Comparison of ENCODE assay signal across 10 mouse cellular contexts in the genomic region with DNA sequence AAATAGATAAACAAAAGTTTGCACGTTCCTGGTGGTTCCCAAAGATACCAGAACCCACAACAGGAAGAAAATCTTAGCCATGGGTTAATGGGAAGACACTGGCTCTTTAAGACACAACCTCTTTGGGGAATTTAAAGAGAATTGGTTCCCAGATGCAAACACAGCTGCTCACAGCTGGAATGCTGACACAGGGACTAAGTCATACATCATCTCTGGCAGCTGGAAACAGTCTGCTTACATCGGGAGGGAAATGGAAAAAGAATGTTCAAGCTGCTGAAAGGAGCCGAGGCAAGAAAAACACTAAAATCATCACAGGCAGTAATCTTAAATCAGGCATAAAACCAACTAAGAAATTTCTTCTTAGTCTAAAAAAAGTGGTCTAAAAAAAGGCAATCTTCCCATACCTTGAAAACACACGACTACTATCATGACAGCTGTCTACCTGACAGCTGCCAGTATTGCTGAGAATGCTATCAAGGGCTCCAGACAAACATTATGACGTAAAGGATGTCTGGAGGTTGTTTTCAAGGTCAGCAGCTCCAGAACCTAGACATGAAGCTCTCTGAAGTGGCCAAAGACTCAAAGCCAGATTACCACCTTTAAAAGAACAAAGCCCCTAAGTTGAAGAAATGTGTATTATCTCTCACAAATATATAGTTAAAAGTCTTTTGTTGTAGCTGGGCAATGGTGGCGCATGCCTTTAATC. TPM values are rescaled to one million over a fixed set of nuclear protein-coding genes. Genes with fewer than 3 reads are reported as not detected.
DNase-seq lines count a peak whose midpoint lies in the region; ATAC-seq lines count a peak whose summit lies in the region.
"Had no signal": no experiment of that assay in that cellular context is flagged by ENCODE, and none has a peak within 500 bp of the region (broad histone marks: within the 10 kb centered on the region; RNA-seq: fewer than 3 reads in every experiment).

No protein-coding gene starts in this region.

- no peak overlapping the region for H3K27ac ChIP-seq in neural tube, embryonic 11.5 days (ENCODE audit: low read depth, low read length)
- peak overlapping the region; percentile 68 for H3K27ac ChIP-seq in stomach, embryonic 16.5 days (ENCODE audit: low read length)
- H3K27ac ChIP-seq in forebrain, embryonic 13.5 days = no peak overlapping the region

- no peak overlapping the region for H3K4me2 ChIP-seq in neural tube, embryonic 11.5 days (ENCODE audit: low read depth)
- peak overlapping the region; percentile 9; the same call in 1 of the 2 replicates for H3K4me2 ChIP-seq in stomach, embryonic 16.5 days (ENCODE audit: low read depth, low read length)
- H3K4me2 ChIP-seq in forebrain, embryonic 13.5 days = no peak overlapping the region

- H3K36me3 ChIP-seq in neural tube, embryonic 11.5 days (ENCODE audit: control insufficient read depth, insufficient read depth, low read length) = peaks cover 13% of the 10 kb centered on the region
- H3K36me3 ChIP-seq in stomach, embryonic 16.5 days (ENCODE audit: control insufficient read depth, insufficient read depth, low read length) = peaks cover 9% of the 10 kb centered on the region; the same call in 1 of the 2 replicates
- peaks cover 78% of the 10 kb centered on the region for H3K36me3 ChIP-seq in forebrain, embryonic 13.5 days (ENCODE audit: poor library complexity, severe bottlenecking)

- no peak overlapping the region for H3K4me3 ChIP-seq in neural tube, embryonic 11.5 days (ENCODE audit: low read depth, low read length)
- no peak overlapping the region for H3K4me3 ChIP-seq in stomach, embryonic 16.5 days (replicated peaks; ENCODE audit: low read length)
- H3K4me3 ChIP-seq in forebrain, embryonic 13.5 days = no peak overlapping the region

- 59% methylated on average over 6 of the region's 6 CpGs for WGBS in neural tube, embryonic 11.5 days
- WGBS in stomach, embryonic 16.5 days = 31% methylated on average over 6 of the region's 6 CpGs
- WGBS in forebrain, embryonic 13.5 days = 80% methylated on average over 6 of the region's 6 CpGs

- no peak for ATAC-seq in neural tube, embryonic 11.5 days (ENCODE audit: insufficient read depth, low FRiP score, low TSS enrichment)
- ATAC-seq in stomach, embryonic 16.5 days (ENCODE audit: insufficient read depth, low FRiP score) = peak; percentile 81
- no peak for ATAC-seq in forebrain, embryonic 13.5 days

- intact Hi-C loops in heart, postnatal 25 days (cut with DNase I) = loop anchor here (5.0 kb wide), 1 partner anchor 105 kb away; no protein-coding TSS in a partner anchor

- no peaks in the 10 kb centered on the region for H3K4me1 ChIP-seq in neural tube, embryonic 11.5 days (ENCODE audit: control insufficient read depth, insufficient read depth, low read length)
- H3K4me1 ChIP-seq in stomach, embryonic 16.5 days (ENCODE audit: control insufficient read depth, insufficient read depth, low read length) = peaks cover 3% of the 10 kb centered on the region; the same call in 1 of the 2 replicates
- H3K4me1 ChIP-seq in forebrain, embryonic 13.5 days = no peaks in the 10 kb centered on the region

- H3K9me3 ChIP-seq in neural tube, embryonic 11.5 days (ENCODE audit: control insufficient read depth, low read length) = no peaks in the 10 kb centered on the region
- H3K9me3 ChIP-seq in stomach, embryonic 16.5 days (replicated peaks; ENCODE audit: control insufficient read depth, low read length) = no peaks in the 10 kb centered on the region
- no peaks in the 10 kb centered on the region for H3K9me3 ChIP-seq in forebrain, embryonic 13.5 days (replicated peaks)
- H3K9me3 ChIP-seq: G1E had no signal

- no peaks in the 10 kb centered on the region for H3K27me3 ChIP-seq in neural tube, embryonic 11.5 days (ENCODE audit: control insufficient read depth, insufficient read depth, low read length)
- no peaks in the 10 kb centered on the region for H3K27me3 ChIP-seq in stomach, embryonic 16.5 days (ENCODE audit: control insufficient read depth, insufficient read depth, low read length)
- H3K27me3 ChIP-seq in forebrain, embryonic 13.5 days = no peaks in the 10 kb centered on the region

- peak; percentile 53 for DNase-seq in neural tube, embryonic 11.5 days (ENCODE audit: low spot score)
- no peak for DNase-seq in neural tube, embryonic 10.5 days (ENCODE audit: extremely low spot score, low spot score)
- peak; percentile 55 for DNase-seq in heart, postnatal 25 days (ENCODE audit: low spot score)
- peak; percentile 68 to 69 for DNase-seq in kidney, postnatal 25 days
- no peak for DNase-seq in right cerebral cortex, adult 2 months (ENCODE audit: low spot score in 2 of 2)
- no peak for DNase-seq in left cerebral cortex, adult 11 months (ENCODE audit: low spot score)
- DNase-seq: thymus, adult 18-20 months had no signal

- no peak overlapping the region for H3K9ac ChIP-seq in neural tube, embryonic 11.5 days (ENCODE audit: low read length)
- H3K9ac ChIP-seq in stomach, embryonic 16.5 days (ENCODE audit: low read length) = no peak overlapping the region
- no peak overlapping the region for H3K9ac ChIP-seq in forebrain, embryonic 13.5 days

RNA-seq across cellular contexts. Expression of gene Smug1, which starts 35.3 kb away (rescaled TPM):
- 55.9 and 65.4 TPM in 2 replicates for polyA plus RNA-seq in neural tube, embryonic 11.5 days (2014; fragmentation: Nextera tagmentation; extraction: Ambion mirVana)
- 10 to 100 TPM; 12.2 to 14.1 TPM for total RNA-seq in heart, postnatal 25 days (2021)
- polyA plus RNA-seq in stomach, embryonic 16.5 days (2015; fragmentation: Nextera tagmentation; extraction: Ambion mirVana) = 20.1 and 21.1 TPM in 2 replicates
- polyA plus RNA-seq in forebrain, embryonic 13.5 days (2015; fragmentation: Nextera tagmentation; extraction: Ambion mirVana) = 24.4 and 27.3 TPM in 2 replicates

RNA-seq across cellular contexts. Expression of gene Cbx5, which starts 37.4 kb away (rescaled TPM):
- 187 and 189 TPM in 2 replicates for polyA plus RNA-seq in neural tube, embryonic 11.5 days (2014; fragmentation: Nextera tagmentation; extraction: Ambion mirVana)
- total RNA-seq in heart, postnatal 25 days (2021) = 10 to 100 TPM; 55.9 to 63.9 TPM
- polyA plus RNA-seq in stomach, embryonic 16.5 days (2015; fragmentation: Nextera tagmentation; extraction: Ambion mirVana) = 88.3 and 91.8 TPM in 2 replicates
- 161 and 174 TPM in 2 replicates for polyA plus RNA-seq in forebrain, embryonic 13.5 days (2015; fragmentation: Nextera tagmentation; extraction: Ambion mirVana)

RNA-seq across cellular contexts. Expression of gene Hnrnpa1, which starts 38.0 kb away (rescaled TPM):
- polyA plus RNA-seq in neural tube, embryonic 11.5 days (2014; fragmentation: Nextera tagmentation; extraction: Ambion mirVana) = 1,373 and 1,392 TPM in 2 replicates
- total RNA-seq in heart, postnatal 25 days (2021) = 100 to 1,000 TPM; 133 to 153 TPM
- 525 and 529 TPM in 2 replicates for polyA plus RNA-seq in stomach, embryonic 16.5 days (2015; fragmentation: Nextera tagmentation; extraction: Ambion mirVana)
- polyA plus RNA-seq in forebrain, embryonic 13.5 days (2015; fragmentation: Nextera tagmentation; extraction: Ambion mirVana) = 1,312 and 1,385 TPM in 2 replicates

RNA-seq across cellular contexts. Expression of gene Nfe2, which starts 56.0 kb away (rescaled TPM):
- 6.5 and 7.3 TPM in 2 replicates for polyA plus RNA-seq in neural tube, embryonic 11.5 days (2014; fragmentation: Nextera tagmentation; extraction: Ambion mirVana)
- total RNA-seq in heart, postnatal 25 days (2021) = under 1 TPM; 0.42 to 0.64 TPM
- 8.7 and 11.1 TPM in 2 replicates for polyA plus RNA-seq in stomach, embryonic 16.5 days (2015; fragmentation: Nextera tagmentation; extraction: Ambion mirVana)
- polyA plus RNA-seq in forebrain, embryonic 13.5 days (2015; fragmentation: Nextera tagmentation; extraction: Ambion mirVana) = 0.57 and 1.6 TPM in 2 replicates

Comparison
In these comparisons a context has a peak if more than half of its experiments do, and no peak if none do; other contexts are left out.
1. DNase-seq: peak in neural tube, embryonic 11.5 days (single experiment), heart, postnatal 25 days (single experiment) and kidney, postnatal 25 days (2 of 2); none in neural tube, embryonic 10.5 days (single experiment), right cerebral cortex, adult 2 months (0 of 2) and left cerebral cortex, adult 11 months (single experiment).